Mouse (Mus musculus) layer of hippocampus, postnatal 36 days (tissue): ENCODE measurements at regions not wholly inside any gene's neighbourhood (a gene's known extent, or its start where the extent isn't known, plus 50 kb on each side); places are given as distances from the start of the nearest gene placed in this dataset.

Experiments used
- DNase-seq, 2 experiments: peaks; one replicate each; pipeline ENCODE4 v3.0.0; 2022

DNA sequence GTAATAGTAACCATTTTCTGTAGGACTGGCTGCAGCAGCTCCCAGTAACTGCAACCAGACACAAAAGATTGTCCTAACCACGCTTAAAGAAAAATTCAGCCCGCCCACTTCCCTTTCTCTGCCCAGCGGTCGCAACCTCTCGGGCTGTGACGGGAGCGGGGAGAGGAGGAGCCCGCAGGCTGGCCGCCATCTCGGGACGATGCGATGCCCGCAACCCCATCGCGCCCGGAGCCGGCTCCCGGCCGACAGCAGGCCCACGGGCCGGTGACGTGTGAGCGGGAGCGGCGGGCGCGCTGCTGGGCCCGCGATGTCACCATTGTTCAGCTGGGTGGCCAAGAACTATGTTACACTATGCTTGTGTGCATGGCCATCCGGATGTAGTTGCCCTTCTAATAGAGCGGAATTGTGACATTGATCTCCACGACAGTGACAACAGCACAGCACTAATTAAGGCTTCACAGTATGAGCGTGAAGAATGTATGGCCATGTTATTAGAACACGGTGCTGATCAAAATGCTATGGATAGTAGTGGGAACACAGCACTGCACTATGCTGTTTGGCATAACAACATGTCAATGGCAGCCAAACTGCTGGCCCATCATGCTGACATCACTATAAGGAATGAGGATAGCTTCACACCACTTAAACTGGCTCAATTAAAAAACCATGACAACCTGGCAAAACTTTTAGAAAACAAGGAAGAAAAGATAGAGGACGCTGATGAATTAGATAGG lies 59.2 kb upstream of the C2cd4b start:
- DNase-seq: no peak

DNA sequence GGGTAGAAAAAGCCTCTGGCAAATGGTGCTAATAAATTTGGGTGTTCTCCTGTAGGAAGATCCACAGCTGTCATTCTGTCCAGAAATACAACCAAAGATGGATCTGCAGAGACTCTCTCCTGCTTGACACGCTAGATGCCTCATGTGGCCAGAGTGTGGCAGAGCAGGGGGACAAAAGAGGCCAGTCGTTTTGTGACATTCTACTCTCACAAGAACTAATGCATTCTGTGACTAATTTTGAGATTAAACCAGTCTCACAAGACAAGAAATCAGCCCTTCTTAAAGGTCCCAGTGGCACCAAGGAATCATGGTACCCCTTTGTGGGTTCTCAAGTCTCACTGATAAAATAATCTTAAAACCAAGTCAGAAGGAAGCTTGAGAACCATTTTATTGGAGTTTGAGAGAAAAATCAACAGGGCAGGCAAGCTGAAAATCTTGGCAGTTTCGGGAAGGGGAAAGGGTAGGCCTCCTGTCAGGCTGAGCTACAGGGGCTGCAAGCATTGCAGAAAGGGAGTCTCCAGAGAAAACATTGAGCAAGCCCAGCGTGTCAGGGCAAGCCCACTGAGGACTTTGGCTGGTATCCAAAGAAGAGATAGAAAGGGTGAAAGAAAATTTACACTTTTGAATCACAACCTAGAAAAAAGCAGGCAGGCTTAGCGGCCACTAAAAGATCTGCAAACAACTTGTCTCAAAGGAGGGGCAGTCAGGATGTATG lies 50.8 kb upstream of the C2cd4b start:
- DNase-seq: no peak
